Mouse (Mus musculus) ES-E14 (cell line): ENCODE results near the gene Vcp. TPM values are rescaled to one million over a fixed set of nuclear protein-coding genes. Genes with fewer than 3 reads are reported as not detected.

ENCODE experiments used
- DNase-seq: peaks from one replicate; pipeline ENCODE4 v3.0.0-alpha.2; 2013; ENCODE audit warnings: low read depth, low spot score
- H3K27ac ChIP-seq: 2 replicates; pipeline ENCODE4 v1.5.1; 2012; ENCODE audit warnings: low read depth, mild to moderate bottlenecking, low read length, moderate library complexity, mixed read lengths; ENCODE audit not compliant: poor library complexity, insufficient read depth, severe bottlenecking
- H3K36me3 ChIP-seq: 2 replicates; pipeline ENCODE4 v1.6.1; 2012; ENCODE audit warnings: mild to moderate bottlenecking, low read length, moderate library complexity, mixed read lengths; ENCODE audit not compliant: control insufficient read depth, poor library complexity, insufficient read depth, severe bottlenecking
- H3K4me1 ChIP-seq, 2 experiments: fragments of 150-350 bp in 1 of 2; sonication (generic) in 1 of 2; 2 replicates each; pipeline ENCODE4 v1.6.1; 2012; ENCODE audit warnings: low read length in 2 of 2, mild to moderate bottlenecking in 1 of 2, mixed read lengths in 1 of 2; ENCODE audit not compliant: control insufficient read depth in 2 of 2, insufficient read depth in 2 of 2, poor library complexity in 1 of 2
- H3K4me3 ChIP-seq, 2 experiments: fragments of 150-350 bp in 1 of 2; sonication (generic) in 1 of 2; 2 replicates each; pipeline ENCODE4 v1.5.1; 2012; ENCODE audit warnings: low read length in 2 of 2, low read depth in 1 of 2, mild to moderate bottlenecking in 1 of 2, mixed read lengths in 1 of 2; ENCODE audit not compliant: insufficient read depth in 1 of 2, poor library complexity in 1 of 2, severe bottlenecking in 1 of 2
- H3K9ac ChIP-seq: 2 replicates; pipeline ENCODE4 v1.6.1; 2012; ENCODE audit warnings: low read depth, mild to moderate bottlenecking, low read length, mixed read lengths; ENCODE audit not compliant: poor library complexity, insufficient read depth, severe bottlenecking
- H3K9me3 ChIP-seq: fragments of 150-350 bp; sonication (generic); 2 replicates; pipeline ENCODE4 v1.6.1; 2012; ENCODE audit warnings: low read depth, mild to moderate bottlenecking, low read length; ENCODE audit not compliant: control insufficient read depth, insufficient read depth
- CHD2 ChIP-seq: IDR thresholded peaks from 2 replicates; pipeline ENCODE4 v1.6.1; 2014; ENCODE audit warnings: mild to moderate bottlenecking, low read depth, low read length, inconsistent platforms
- HCFC1 ChIP-seq: IDR thresholded peaks from 2 replicates; pipeline ENCODE4 v1.6.1; 2012; ENCODE audit warnings: low read length, inconsistent platforms, borderline replicate concordance; ENCODE audit not compliant: insufficient read depth
- MAFK ChIP-seq: IDR thresholded peaks from 2 replicates; pipeline ENCODE4 v1.6.1; 2014; ENCODE audit warnings: mild to moderate bottlenecking, low read depth, low read length, inconsistent platforms; ENCODE audit not compliant: insufficient read depth
- ZC3H11A ChIP-seq: IDR thresholded peaks from 2 replicates; pipeline ENCODE4 v1.6.1; 2012; ENCODE audit warnings: low read depth, mild to moderate bottlenecking, inconsistent platforms, low read length, borderline replicate concordance
- ZNF384 ChIP-seq: IDR thresholded peaks from 2 replicates; pipeline ENCODE4 v1.6.1; 2012; ENCODE audit warnings: low read depth, low read length, inconsistent platforms
- in situ Hi-C, 2 experiments: fragments of 600-800 bp; cut with MboI; formaldehyde crosslinking; loops; one replicate each; pipeline ENCODE4 v1.15.1; 2025; ENCODE audit warnings: low sequenced_read_pairs in 2 of 2, inconsistent platforms in 1 of 2; ENCODE audit not compliant: unreplicated experiment in 2 of 2
- total RNA-seq: library from RNA; depleted of rRNA; stranded (reverse); fragments of 300-350 nt; gene quantifications from 2 replicates; pipeline ENCODE4 v1.2.3, GENCODE M21; 2012; rRNA removed

Vcp gene
- total RNA-seq, 1 experiment, result 267 TPM

- Histone ChIP-seq H3K4me3 (no peak overlapping the region), H3K27ac (no peak overlapping the region), H3K4me1 (peaks cover 0 to 5% of the 10 kb centered on the region in 2 experiments; a peak in 1 of 4 replicates), H3K36me3 (no peaks in the 10 kb centered on the region), H3K9ac (no peak overlapping the region), H3K9me3 (no peaks in the 10 kb centered on the region)
- TF ChIP-seq ZNF384 (no peak), MAFK (no peak), ZC3H11A (no peak), HCFC1 (no peak), CHD2 (no peak)
- in situ Hi-C loops, result no loop called here
- no peak for DNase-seq
Measured at GRCm38 (mm10) chr4:42941396-42941795, 58.9 kb downstream of the Vcp start.

- in situ Hi-C loops, result no loop called here
- H3K27ac ChIP-seq, result no peak overlapping the region
Measured at GRCm38 (mm10) chr4:42933630-42934029, 66.7 kb downstream of the Vcp start.

GRCm38 (mm10) chr4:42932229-42932969, 67.9 kb downstream of the Vcp start:
- TF ChIP-seq MAFK, result no peak
- no peaks in the 10 kb centered on the region for H3K36me3 ChIP-seq
- H3K4me3 ChIP-seq, result no peak overlapping the region
- H3K4me1 ChIP-seq, result no peaks in the 10 kb centered on the region
- no peaks in the 10 kb centered on the region for H3K9me3 ChIP-seq
- in situ Hi-C loops, result no loop called here
- no peak overlapping the region for H3K27ac ChIP-seq
- no peak overlapping the region for H3K9ac ChIP-seq
- DNase-seq, result no peak

More at GRCm38 (mm10) chr4:42933630-42934029, 66.7 kb downstream of the Vcp start:
- Histone ChIP-seq H3K4me3 (peak overlapping the region in 1 of 2 experiments; percentile 34; a peak in 3 of 4 replicates), H3K9ac (no peak overlapping the region), H3K36me3 (no peaks in the 10 kb centered on the region), H3K4me1 (peaks cover 0 to 5% of the 10 kb centered on the region in 2 experiments; a peak in 1 of 4 replicates), H3K9me3 (no peaks in the 10 kb centered on the region)
- TF ChIP-seq ZC3H11A (no peak), CHD2 (no peak), HCFC1 (no peak), MAFK (no peak)
- DNase-seq, result no peak

Other genes starting within 250 kb of the Vcp start
- gene Ccl19, start 243.9 kb downstream of the Vcp start, total RNA-seq, result not detected in 2 replicates
- not detected in 2 replicates for gene Ccl21a, start 226.5 kb downstream of the Vcp start, total RNA-seq
- 0.04 TPM in 1 of 2 replicates, not detected in the other for gene Fam205a1, start 146.6 kb downstream of the Vcp start, total RNA-seq
- gene Gm12394, start 143.7 kb downstream of the Vcp start, total RNA-seq, result 0.09 and 0.11 TPM in 2 replicates
- gene Fam205c, start 126.3 kb downstream of the Vcp start, total RNA-seq, result not detected in 2 replicates
- 0.04 TPM in 1 of 2 replicates, not detected in the other for gene Phf24, start 83.8 kb downstream of the Vcp start, total RNA-seq
- 11.8 and 13.3 TPM in 2 replicates for gene Dnajb5, start 50.7 kb downstream of the Vcp start, total RNA-seq
- 0.58 and 0.74 TPM in 2 replicates for gene 1700022I11Rik, start 30.9 kb downstream of the Vcp start, total RNA-seq
- gene Fancg, start 10.0 kb upstream of the Vcp start, total RNA-seq, result 13.0 and 16.9 TPM in 2 replicates
- 40.9 and 59.1 TPM in 2 replicates for gene Pigo, start 25.3 kb upstream of the Vcp start, total RNA-seq
- gene Stoml2, start 31.2 kb upstream of the Vcp start, total RNA-seq, result 245 and 279 TPM in 2 replicates
- 8.2 and 11.9 TPM in 2 replicates for gene Fam214b, start 45.7 kb upstream of the Vcp start, total RNA-seq
- 13.3 and 19.6 TPM in 2 replicates for gene Unc13b, start 58.4 kb upstream of the Vcp start, total RNA-seq